Mouse (Mus musculus) embryonic fibroblast, embryonic 13.5 days (primary cell): ENCODE results near the gene Slc30a4.

Source experiments
- CTCF ChIP-seq: IDR thresholded peaks from 2 replicates; pipeline ENCODE4 v1.5.1; 2011; ENCODE audit warnings: mild to moderate bottlenecking, control low read depth, low read length, moderate library complexity, borderline replicate concordance; ENCODE audit not compliant: insufficient read depth
- POLR2A ChIP-seq: IDR thresholded peaks from 2 replicates; pipeline ENCODE4 v1.6.1; 2011; ENCODE audit warnings: low read depth, mild to moderate bottlenecking, control low read depth, low read length, moderate library complexity

- TF ChIP-seq POLR2A (no peak), CTCF (no peak)
Measured at GRCm38 (mm10) chr2:122701871-122702180, 637 bp downstream of the Slc30a4 start.
